Mouse (Mus musculus) cerebellum, postnatal 4 days (tissue): ENCODE data around the gene Ifnl2.
A peak's percentile ranks its signal among the peaks of the same experiment; 100 is the strongest.
"Not testable (repeated sequence)": the region's sequence is repeated elsewhere in the genome, so short reads cannot be mapped to it uniquely, and the experiment has no call there.

ENCODE experiments used
- DNase-seq, 2 experiments: peaks; one replicate each; pipeline ENCODE4 v3.0.0; 2022; ENCODE audit warnings: low spot score in 2 of 2, mixed read lengths in 1 of 2

Gene Ifnl2

DNA sequence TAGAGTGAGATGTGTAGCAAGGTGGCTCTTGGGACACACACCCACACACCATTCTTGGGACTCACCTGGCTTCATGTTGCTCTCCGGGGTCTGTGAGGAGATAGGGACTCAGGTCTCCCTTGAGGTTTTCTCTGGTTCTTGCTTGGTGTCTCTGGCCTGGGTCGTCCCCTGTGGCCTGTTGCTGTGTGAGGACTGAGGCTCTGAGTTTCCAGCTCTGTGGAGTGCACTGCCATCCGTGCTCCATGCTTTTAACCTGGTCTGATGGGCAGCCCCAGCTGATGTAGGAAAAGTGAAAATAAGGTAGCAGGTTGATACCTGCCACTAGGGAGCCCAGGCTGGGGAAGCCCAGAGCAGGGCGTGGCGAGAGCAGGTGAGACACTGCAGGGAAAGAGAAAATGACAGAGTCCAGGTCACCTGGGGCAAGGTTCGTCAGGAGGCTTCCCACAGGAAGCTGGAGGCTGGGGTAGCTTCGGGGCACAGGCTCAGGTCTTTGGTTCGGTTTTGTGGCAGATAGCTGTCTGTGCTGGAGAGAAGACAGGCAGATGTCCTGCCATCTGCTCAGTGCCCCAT lies at the start of gene Ifnl2:
Ifnl2 (minus strand) TSS at position 51 of the 570 bp plus-strand sequence.
- not testable (repeated sequence) for DNase-seq

DNA sequence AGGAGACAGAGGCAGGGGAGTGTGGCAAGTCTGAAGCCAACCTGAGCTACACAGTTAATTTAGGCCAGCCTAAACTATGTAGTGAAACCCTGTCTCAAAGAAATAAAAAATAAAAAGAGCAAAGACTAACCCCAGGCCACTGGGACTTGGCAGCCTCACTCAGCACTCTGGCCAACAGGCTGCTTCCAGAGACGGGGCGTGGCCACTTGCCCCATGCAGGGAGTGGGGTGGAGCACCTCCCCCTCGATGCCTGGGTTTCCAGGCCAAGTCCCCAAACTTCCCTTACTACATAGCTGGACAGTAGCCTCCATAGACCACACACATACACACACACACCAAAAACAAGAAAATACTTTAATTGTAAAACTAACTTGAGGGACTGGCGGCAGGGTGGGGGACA lies 48.2 kb upstream of the Ifnl2 start:
- no peak for DNase-seq

DNA sequence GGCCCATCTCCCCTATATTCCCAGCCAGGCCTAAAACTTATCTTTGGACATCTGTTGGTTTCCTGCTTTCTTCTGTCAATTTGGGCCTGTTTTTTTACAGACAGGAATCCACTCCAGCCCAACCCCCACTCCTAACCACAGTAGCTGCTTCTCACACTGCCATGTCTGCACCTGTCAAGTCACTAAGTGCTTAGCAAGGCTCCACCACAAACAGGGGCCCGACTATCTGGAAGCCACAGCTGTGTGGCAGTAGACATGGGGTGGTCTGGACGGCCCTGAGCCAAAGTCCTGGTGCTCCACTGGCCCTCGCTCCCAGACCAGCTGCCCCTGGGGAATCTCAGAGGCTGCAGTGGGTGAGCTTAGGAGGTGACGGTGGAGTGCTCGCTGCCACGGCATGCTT lies 47.5 kb upstream of the Ifnl2 start:
- no peak for DNase-seq

DNA sequence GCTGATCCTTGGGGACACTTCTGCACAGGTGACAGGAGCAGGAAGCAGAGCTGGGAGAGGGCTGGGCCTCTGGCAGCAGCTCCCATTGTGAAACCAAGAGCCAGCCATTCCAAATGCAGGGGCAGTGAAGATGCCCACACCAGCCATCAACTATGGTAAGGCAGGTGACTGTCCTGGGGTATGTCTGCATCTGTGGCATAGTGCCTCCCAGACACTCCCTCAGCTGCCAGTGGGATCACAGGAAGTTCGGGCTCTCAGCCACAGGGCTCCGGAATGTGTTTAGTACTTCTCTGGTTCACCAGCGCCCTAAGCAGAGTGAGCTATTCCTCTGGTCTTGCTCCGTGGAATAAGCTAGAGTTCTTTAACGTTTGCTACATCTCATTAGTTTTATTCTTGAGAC lies 46.8 kb upstream of the Ifnl2 start:
- no peak for DNase-seq

DNA sequence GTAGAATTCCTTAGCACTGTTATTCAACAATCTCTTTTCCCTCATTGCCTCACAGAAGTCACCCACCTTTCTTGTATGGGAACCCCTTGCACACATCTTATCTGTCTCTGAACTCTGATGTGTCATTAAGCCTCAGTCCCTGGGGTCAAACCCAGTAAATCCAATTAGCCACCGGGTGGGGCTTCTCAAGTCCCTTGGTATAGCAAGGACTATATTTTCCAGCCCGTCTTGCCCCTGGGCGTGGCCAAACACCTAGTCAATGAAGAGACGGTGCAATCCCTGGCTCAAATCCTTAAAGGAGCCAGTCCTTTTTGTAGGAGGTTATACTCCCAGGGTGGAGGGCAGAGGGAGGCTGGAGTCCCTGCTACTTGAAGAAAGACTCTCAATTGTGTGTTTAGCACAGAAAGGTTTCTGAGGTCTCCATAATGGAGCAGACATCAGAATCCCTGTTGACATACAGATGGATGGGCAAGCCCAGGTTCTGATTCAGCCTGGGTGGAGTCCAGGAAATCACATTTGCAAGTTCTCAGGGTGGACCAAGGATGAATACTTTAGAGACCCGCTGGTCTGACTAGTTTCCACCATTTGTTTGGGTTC lies 45.8 kb upstream of the Ifnl2 start:
- no peak for DNase-seq

DNA sequence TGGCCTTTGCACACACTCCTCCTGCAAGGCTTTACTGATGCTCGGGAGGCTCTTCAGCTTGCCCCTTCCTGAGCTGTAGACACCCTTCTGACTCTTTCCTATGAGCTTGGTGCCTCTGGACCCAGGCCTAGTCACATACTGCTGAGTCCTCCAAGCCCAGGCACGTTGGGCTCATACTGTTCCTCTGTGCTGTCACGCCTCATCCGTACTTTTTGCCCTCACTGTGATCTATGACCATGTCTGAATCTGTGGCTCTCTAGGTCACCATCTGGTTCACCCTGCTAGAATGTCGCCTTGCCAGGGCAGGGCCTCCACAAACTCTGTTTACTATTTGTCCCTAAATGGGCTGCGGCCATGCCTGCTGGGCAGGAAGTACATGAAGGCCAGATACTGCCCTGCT lies 42.8 kb upstream of the Ifnl2 start:
- no peak for DNase-seq

DNA sequence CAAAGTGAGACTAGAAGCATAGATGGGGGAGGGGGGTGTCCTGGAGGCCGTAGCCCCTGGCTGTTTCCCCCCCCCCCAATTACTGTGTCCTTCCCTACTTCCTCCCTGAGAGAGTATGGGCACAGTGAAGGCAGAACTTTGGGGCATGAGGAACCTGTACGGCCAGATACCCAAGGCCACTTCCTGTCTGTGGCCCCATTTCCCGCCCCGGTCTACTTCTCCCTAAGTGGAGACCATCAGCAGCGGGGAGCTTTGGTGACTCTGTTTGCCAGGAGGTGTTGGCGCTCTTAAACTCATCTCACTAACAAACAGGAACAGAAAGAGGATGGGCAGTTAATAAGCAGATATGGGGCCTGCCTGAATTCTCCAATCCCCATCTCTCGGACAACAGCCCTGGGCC lies 37.4 kb upstream of the Ifnl2 start:
- no peak for DNase-seq

DNA sequence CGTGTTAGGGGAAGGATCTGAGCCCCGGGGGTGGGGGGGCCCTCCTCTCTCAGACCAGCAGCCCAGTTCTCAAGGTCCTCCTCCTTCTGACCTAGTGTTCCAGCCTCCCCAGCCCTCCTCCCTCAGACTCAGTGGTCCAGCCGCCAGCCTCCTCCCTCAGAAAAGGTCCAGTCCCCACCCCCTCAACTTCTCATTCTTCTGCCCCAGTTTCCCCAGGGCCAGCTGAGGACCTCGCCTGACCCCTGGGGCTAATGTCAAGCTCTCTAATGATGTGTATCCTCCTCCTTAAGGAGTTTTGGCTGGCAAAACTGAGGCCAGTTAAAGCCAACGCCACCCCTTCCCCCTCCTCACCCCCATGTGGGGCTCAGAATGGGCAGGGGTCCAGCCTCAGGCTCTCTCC lies 36.9 kb upstream of the Ifnl2 start, which contains the start of gene Nccrp1:
Nccrp1 (minus strand) TSS at position 101 of the 400 bp plus-strand sequence.
- no peak for DNase-seq

DNA sequence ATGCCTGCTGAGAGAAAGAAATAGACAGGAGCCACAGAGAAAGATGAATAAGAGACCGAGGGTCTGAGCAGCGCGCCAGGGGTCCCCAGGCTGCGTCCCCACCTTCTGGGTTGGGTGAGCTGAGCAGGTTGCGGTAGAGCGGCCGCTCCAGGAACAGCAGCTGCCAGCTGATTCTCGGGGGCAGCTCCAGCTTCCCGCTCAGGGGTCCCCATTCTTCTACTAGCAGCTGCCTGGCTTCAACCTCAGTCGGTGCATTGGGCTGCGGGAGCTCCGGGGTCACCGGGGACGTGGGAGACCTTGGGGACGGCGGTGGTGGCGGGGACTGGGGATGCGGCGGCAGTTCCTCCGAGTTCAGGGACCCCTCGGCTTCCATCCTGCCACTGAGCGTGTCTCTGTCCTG lies 36.4 kb upstream of the Ifnl2 start:
- DNase-seq: no peak

DNA sequence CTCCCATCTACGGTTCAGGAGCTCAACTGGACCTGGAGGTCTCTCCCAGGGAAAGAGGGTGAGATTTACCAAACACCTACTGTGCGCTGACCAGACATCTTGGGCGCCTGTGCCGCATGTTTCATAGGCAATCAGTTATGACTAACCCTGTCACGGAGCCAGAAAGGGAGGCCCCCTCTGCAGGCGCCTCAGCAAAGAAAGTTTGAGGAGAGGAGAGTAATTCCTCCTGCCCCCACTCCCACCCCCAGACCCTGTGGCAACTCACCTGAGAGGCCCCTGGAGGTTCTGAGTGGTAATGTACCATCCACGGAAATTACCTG lies 35.6 kb upstream of the Ifnl2 start:
- DNase-seq: no peak

DNA sequence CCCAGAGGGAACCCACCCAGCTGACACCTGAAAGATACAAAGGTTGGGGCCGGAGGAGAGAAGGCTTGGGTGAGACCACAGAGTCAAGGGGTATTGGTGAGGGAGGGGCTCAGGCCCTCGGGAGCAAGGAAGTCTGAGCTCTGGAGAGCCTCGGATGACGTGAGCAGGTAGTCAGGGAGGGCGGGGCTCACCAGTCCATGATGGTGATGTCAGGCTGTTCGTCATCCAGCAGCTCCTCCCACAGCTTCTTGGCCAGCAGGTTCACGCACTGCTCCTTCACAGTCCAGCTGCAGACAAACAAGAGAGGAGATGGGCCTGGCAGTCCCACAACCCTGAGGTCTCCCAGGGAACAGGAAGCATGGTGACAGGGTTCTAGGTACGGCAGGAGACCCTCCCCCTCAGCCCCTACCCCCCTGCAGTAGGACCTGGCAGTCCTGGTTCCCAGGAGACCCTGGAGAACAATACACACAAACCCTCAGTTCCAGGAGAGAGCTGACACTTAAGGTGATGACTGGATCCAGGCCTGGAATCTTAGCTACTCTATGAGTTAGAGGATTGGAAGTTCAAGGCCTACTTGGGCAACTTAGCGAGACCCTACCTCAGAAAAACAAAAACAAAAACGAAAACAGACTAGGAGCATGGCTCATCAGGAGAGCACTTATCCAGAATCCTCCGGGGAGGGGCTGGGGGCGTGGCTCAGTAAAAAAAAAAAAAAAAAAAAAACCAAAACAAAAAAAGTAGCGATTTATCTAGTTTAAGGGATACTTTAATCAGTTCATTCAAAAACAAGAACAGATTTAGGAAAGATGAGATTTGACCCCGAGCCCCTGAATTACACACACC lies 35.0 kb upstream of the Ifnl2 start:
- no peak for DNase-seq

DNA sequence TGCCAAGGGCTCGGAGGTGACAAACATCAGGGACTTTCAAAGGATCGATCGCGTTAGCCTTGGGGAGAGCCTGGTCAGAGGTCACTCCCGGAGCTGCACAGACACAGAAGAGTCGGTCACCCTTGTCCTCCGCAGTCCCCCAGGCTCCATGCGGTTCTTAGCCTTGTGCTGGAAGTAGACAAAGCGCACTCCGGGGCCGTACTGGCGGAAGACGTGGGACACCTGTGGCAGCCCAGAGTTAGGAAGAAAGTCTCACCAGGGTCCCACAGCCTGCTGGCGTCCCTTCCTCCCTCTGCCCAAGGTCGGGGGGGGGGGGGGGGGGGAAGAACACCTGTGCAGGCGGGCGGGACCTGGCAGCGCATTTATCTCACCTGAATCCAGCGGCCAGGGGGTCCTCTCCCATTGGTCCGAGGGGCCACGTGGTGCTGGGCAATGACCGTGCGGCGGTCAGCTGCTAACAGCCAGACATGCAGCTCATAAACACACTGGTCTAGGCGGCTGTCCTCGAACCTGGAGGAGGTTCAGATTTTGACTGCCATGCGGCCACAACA lies 33.9 kb upstream of the Ifnl2 start:
- no peak for DNase-seq

DNA sequence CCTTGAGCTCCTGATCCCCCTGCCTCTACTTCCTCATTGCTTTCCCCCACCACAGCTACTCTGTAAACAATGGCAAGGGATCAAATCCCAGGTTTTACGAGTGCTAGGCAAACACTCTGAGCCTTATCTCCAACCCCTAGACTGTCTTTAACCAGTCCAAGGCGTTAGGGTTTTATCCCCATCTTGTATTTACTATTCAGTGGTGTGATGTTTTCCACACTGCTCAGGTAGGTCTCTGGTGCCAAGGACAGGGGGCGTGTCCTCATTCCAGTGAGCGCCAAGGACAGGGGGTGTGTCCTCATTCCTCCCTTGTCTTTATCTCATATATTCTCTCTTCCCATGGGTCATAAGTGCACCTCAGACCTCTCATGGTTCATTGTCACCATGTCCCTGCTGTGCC lies 30.3 kb upstream of the Ifnl2 start, which contains the start of gene Sycn:
Sycn (plus strand) TSS at position 360 of the 400 bp plus-strand sequence.
- DNase-seq: no peak

DNA sequence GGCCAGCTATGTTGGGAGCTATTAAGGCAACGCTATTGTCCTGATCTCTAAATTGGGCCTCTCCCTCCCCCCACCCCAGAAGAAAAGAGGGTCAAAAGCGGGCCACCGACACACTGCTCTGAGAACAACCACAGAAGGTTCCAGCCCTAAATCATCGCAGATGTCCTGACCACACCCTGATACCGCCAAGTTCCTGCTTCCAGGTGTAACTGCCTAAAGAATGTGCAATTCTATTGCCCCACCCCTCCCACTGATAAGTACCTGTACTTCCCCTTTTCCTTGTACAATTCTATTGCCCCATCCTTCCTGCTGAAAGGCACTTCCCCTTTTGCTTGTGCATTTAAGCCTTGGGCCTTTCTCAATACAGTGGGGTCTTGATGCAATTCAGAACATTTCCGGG lies 28.6 kb upstream of the Ifnl2 start:
- DNase-seq: not testable (repeated sequence)

DNA sequence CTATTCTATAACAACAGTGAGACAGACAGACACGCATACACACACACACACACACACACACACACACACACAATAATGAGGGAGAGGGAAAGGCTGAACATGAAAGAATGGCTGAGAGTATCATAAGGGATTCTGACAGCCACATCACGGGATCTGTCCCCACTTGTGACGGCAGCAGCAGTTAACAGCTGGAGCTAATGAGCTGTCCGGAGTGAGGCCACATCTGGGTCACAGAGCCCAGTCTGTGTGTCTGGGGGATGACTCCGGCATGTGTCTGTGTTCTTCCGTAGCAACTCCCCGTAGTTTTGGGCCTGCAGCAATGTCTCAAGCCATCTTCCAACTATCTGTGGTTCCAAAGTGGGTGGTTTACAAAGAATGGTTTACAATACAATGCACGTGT lies 21.8 kb upstream of the Ifnl2 start:
- no peak for DNase-seq

DNA sequence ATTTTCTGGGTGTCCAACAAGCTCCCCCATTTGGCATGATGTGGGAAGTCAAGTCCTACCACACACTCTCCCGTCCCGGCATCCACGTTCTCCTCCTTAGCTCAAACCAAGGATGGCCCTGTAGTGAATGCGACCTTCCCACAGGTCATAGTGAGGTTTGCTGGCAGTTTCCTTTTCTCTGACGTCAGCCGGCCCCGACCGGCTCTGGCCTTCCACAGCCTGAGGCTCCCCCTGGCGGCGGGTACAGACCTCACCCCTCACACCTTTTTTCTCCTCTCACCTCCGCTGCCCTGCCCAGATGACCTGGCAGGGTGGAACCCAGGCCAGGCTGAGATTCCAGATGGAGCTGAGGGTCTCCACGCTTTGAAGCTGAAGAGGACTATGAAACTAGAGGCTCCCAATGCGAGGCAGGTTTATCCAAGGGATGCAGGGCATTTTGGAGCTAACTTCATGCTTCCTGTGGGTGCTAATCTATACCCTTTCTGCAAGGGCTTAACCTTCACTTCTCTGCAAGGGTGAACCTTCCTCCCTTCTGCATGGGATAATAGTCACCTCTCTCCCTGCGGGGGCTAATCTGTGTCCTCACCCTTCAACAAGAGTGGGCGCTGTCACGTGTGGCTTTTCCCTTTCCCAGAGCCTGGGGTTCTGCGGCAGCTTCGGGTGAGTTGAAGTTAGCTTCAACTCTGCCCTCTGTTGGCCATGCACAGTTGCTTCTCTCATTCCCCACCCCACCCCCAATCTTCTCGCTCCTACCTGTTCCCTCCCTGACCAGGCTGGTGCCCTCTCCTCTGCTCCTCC lies 17.9 kb upstream of the Ifnl2 start:
- DNase-seq: peak; percentile 50 to 70

DNA sequence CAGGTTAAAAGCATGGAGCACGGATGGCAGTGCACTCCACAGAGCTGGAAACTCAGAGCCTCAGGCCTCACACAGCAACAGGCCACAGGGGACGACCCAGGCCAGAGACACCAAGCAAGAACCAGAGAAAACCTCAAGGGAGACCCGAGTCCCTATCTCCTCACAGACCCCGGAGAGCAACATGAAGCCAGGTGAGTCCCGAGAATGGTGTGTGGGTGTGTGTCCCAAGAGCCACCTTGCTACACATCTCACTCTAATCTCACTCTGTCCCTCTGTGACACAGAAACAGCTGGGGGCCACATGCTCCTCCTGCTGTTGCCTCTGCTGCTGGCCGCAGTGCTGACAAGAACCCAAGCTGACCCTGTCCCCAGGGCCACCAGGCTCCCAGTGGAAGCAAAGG lies 12.3 kb upstream of the Ifnl2 start, which contains the start of gene Ifnl3:
Ifnl3 (plus strand) TSS at position 301 of the 400 bp plus-strand sequence.
- DNase-seq: not testable (repeated sequence)

DNA sequence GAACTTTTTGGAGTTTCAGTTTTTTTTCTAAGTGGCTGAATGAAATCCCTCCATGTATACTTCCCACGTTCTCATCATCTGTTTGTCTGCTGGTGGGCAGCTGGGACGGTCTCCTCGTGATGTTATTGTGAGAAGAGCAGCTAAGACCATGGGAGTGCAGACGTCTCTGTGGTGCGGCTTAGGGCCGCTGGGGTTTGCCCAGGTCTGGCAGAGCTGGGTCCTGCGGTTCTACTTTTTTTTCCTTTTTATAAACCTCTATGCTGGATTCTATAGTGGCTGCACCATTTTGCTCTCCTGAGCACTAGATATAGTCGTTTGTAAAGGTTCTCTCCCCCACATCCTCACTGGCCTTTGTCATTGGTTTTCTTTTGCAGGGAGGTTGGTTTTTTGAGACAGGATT lies 1.2 kb upstream of the Ifnl2 start:
- no peak for DNase-seq

DNA sequence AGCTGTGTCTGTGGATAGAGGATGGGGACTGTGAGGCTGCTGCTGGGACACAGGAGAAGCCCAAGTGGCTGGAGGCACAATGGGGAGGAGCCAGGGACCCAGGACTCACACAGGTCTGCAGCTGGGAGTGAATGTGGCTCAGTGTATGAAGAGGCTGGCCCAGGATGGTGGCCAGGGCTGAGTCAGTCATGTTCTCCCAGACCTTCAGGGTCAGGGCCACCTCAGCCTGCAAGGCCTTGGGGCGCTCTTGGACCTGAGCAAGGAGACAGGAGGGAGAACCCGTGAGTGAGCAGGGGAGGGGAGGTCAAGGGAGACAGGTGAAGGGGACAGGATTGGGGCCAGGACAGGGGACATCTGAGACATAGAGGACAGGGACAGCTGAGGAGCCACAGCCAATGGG lies 1.1 kb downstream of the Ifnl2 start:
- DNase-seq: not testable (repeated sequence)

DNA sequence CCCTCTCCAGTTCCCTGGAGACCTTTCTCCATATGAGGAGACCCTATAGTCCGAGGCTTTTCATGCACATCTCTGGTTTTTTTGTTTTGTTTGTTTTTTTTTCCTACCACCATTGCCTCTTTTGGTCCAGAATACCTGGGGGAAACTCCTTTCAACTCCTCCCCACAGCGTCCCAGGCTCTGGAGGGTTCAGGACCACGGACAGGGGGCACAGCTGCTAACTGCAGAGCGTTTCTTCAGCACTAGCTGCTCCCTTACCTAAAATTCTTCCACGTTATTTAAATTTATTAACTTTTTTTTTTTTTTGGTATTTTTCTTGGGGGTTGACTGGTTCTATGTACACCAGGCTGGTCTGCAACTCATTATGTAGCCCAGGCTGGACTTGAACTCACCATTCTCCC lies 4.7 kb downstream of the Ifnl2 start:
- no peak for DNase-seq

DNA sequence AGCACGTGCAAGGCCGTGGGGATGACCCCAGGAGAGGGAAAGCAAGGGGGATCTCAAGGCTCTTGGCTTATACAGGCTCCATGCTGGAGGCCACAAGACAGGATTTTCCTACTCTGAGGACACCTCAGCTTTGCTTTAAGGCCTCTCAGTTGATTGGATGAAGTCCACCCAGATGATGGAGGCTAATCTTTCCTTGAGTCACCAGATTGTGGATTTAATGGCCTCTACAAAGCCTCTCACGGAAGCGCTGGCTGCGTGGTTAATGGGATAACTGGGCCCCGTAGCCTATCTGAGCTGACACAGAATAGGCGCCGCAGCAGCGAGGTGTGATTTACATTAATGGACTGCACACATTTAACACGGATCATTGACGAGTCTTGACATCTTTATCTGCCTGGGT lies 14.8 kb downstream of the Ifnl2 start:
- DNase-seq: no peak

DNA sequence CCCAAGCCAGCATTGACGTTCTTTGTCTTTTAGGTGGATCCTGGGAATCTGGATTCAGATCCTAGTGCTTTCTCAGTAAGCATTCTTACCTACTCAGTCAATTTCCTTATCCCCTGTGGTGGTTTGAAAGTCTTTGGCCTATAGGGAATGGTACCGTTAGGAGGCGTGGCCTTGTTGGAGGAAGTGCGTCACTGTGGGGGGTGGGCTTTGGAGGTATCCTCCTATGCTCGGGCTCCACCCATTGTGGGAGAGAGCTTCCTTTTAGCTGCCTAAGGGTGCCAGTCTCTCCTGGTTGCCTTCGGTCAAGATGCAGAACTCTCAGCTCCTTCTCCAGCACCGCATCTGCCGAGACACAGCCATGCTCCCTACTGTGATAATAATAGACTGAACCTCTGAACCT lies 17.9 kb downstream of the Ifnl2 start:
- no peak for DNase-seq
